Mouse (Mus musculus): Measurements from ENCODE around the gene Tspan11.

DNA sequence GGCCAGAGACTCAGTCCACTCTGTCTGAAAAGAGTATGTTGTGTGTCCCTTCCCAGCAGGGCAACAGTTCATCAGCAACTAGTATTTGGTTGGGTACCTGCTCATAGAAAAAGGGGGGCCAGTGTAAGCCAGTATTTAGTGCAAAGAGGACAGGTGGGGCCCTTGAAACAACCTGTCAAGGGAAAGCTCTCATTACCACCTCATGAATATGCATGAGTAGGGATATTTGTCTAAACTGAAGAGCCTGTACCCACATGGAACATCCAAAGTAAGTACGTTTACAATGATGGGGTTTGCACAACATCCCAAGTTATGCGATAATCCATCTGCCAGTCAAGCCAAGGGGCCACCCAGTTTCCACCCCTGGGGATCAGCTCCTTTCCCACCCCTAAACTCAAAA lies 47.9 kb upstream of the Tspan11 start:
- TF ChIP-seq POLR2A (IDR thresholded peaks at IDR 0.05; ENCODE audit: low read depth, low read length) (no peak), CTCF (conservative IDR thresholded peaks at IDR 0.05; ENCODE audit: insufficient read depth, insufficient read length, low read depth, low read length) (no peak)

Measured in kidney, adult 2 months (tissue).